Mouse (Mus musculus) kidney, adult 8-10 months (tissue): ENCODE data around the gene Zbtb2.

Experiments used
- DNase-seq, 2 experiments: peaks; one replicate each; pipeline ENCODE4 v3.0.0; 2022

Zbtb2 gene

DNA sequence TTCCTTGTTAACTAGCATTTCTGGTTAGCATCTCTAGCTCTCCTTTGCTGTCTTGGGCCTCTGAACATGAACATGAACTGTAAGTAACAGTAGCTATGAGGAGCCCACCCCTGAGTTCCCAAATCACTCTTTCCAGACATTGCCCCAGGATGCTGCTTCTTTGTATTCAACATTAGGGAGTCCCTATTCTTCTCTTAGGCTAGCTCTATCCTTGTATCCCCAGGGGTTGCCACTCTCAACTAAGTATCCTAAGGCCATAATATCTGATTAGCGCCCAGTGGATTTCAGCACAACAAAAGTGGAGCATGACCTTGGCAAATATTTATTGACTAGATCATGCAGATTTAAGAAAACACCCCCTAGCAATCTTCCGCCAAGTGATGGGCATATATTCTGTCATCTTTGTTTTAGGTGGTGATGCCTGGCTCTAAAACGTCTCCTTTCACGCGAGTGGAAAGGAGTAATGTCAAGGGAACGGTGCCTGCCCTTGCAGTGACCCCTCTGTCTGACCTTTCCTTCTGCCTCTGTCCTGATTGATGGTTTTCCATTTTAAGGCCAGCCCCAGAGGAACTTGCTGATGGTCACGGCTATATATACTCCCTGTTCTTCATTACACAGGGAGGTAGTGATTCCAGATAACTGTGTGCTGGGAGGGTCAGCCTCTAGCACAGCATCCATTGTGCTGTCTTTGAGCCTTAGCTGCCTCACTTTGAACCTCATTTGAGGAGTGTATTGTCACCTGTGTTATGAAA is 55.5 kb downstream of the Zbtb2 start:
- no peak for DNase-seq

GRCm38 (mm10) chr10:4327716-4328115 is 60.2 kb downstream of the Zbtb2 start:
- no peak for DNase-seq

DNA sequence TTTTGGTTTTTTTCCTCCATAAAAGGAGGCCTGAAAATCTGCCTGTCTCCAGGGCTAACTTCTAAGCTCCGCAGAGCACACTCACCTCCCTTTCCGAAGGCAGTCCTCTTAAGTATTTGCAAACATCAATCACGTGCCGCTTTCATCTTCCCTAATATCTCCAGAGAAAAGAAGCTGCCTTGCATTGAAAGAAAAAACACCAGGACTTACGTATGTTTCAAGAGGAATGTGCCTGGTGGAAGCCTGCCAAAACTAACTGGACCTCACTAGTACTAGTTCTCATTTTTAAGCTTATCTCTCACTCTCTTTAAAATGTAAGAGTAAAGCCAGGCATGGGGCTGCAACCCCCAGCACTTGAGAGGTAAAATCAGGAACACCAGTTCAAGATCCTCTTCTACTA is 62.3 kb downstream of the Zbtb2 start:
- no peak for DNase-seq

GRCm38 (mm10) chr10:4323885-4324284 is 64.0 kb downstream of the Zbtb2 start:
- DNase-seq: no peak
